Mouse (Mus musculus) layer of hippocampus, adult 11-12 months (tissue): ENCODE data around the gene Svs2.
"Not testable (repeated sequence)": the region's sequence is repeated elsewhere in the genome, so short reads cannot be mapped to it uniquely, and the experiment has no call there.

ENCODE experiments used
- DNase-seq: peaks from one replicate; pipeline ENCODE4 v3.0.0; 2022; ENCODE audit warnings: low spot score

Svs2 gene

GRCm38 (mm10) chr2:164238366-164238765 lies at the start of gene Svs2:
Gene Svs2 (minus strand): TSS chr2:164238466.
- no peak for DNase-seq

- no peak for DNase-seq
These were observed 40.1 kb upstream of the Svs2 start, which contains the start of gene Svs4 for GRCm38 (mm10) chr2:164278359-164278758. Gene Svs4 (minus strand): TSS chr2:164278459.

- DNase-seq: not testable (repeated sequence)
These were observed 18.3 kb upstream of the Svs2 start, which contains the start of gene Svs3b for GRCm38 (mm10) chr2:164256540-164256939. Gene Svs3b (minus strand): TSS chr2:164256640.

- no peak for DNase-seq
These were observed 5.6 kb downstream of the Svs2 start for GRCm38 (mm10) chr2:164232671-164233070.

- DNase-seq: no peak
These were observed 9.8 kb downstream of the Svs2 start for GRCm38 (mm10) chr2:164228361-164229070.

GRCm38 (mm10) chr2:164221522-164221921 lies 16.7 kb downstream of the Svs2 start, which contains the start of gene Wfdc15b:
Gene Wfdc15b (minus strand): TSS chr2:164221660.
- no peak for DNase-seq

- no peak for DNase-seq
These were observed 19.0 kb downstream of the Svs2 start for GRCm38 (mm10) chr2:164219295-164219694.

- no peak for DNase-seq
These were observed 25.6 kb downstream of the Svs2 start for GRCm38 (mm10) chr2:164212711-164213110.

GRCm38 (mm10) chr2:164210892-164211291 lies 27.4 kb downstream of the Svs2 start:
- no peak for DNase-seq

GRCm38 (mm10) chr2:164206676-164207075 lies 31.6 kb downstream of the Svs2 start:
- no peak for DNase-seq

GRCm38 (mm10) chr2:164206011-164206410 lies 32.3 kb downstream of the Svs2 start:
- DNase-seq: not testable (repeated sequence)

GRCm38 (mm10) chr2:164199626-164200327 lies 38.5 kb downstream of the Svs2 start, which contains the start of gene Wfdc15a:
Gene Wfdc15a (minus strand): TSS chr2:164200130.
- no peak for DNase-seq

- DNase-seq: no peak
These were observed 41.6 kb downstream of the Svs2 start for GRCm38 (mm10) chr2:164196700-164196990.

GRCm38 (mm10) chr2:164195971-164196699 lies 42.1 kb downstream of the Svs2 start:
- no peak for DNase-seq

GRCm38 (mm10) chr2:164194959-164195630 lies 43.2 kb downstream of the Svs2 start:
- DNase-seq: no peak

GRCm38 (mm10) chr2:164192279-164192678 lies 46.0 kb downstream of the Svs2 start:
- no peak for DNase-seq

GRCm38 (mm10) chr2:164190576-164190975 lies 47.7 kb downstream of the Svs2 start, which contains the start of gene Wfdc12:
Gene Wfdc12 (minus strand): TSS chr2:164190608.
- no peak for DNase-seq

GRCm38 (mm10) chr2:164188722-164189121 lies 49.5 kb downstream of the Svs2 start:
- DNase-seq: no peak
